Mouse (Mus musculus) kidney, adult 11 months (tissue): ENCODE measurements around the gene Psma5.
"Not testable (repeated sequence)": the region's sequence is repeated elsewhere in the genome, so short reads cannot be mapped to it uniquely, and the experiment has no call there.

Experiments used
- DNase-seq: peaks from one replicate; pipeline ENCODE4 v3.0.0; 2022

Gene Psma5

DNA sequence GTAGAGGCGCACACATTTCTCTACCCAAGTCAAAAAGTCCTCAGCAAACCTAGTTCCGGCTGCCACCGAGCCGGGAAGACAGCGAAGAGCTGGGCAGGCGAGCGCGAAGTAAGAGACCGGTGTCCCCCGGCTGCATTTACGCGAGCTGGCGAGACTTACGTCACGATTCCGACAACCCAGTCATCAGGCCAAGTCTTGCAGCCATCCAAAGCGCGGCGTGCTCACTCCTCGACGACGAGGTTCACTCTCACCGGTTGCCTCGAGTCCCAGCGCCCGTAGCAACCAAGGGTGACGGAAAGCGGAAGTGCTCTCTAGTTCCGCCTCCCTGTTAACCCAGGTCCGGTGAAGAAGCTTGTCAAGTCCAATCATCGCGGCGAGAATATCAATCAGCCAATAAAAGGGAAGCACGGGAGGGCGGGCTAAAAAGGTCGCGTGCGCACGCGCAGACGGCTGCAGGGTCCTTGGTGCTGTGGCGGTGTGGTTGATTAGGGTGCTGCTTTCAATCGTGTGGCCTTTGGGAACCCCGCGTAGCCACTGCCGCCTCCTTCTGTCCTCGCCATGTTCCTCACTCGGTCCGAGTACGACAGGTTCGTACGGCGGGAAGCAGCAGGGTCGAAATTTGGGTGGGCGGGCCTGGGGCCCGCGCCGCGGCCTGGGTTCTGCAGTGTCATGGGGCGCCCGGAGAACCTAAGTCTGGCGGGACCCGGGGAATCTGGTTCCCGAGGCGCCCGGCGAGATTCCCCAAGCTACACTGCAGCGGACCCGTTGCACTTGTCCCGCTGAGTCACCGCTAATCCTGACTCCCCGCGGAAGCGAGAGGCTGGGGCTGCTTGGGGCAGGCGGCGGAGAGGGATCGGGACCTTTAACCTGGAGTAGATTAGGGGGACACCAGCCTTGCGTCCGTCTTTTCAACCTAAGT lies at the start of gene Psma5:
Gene Psma5, plus strand, starts transcription at position 208 of the 919 bp plus-strand sequence.
- peak; percentile 97 for DNase-seq

DNA sequence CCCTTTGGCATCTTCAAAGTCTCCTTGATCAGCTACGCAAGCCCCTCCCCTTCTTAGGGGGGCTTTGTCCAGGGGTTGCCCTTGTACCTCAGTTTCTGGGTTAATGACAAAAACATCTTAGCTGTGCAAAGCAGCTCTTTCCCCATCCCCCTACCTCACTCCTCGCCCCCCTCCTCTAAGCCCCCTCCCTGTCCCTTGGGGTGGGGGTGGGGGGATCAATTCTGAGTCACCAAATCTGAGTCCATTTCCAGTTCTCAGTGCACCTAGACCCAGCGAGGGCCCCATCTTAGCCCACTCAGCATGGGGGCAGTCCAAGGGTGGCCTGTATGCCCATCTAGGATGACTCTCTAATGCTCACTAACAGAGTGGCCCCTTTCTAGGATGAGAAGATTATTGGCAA lies 47.7 kb upstream of the Psma5 start:
- no peak for DNase-seq

DNA sequence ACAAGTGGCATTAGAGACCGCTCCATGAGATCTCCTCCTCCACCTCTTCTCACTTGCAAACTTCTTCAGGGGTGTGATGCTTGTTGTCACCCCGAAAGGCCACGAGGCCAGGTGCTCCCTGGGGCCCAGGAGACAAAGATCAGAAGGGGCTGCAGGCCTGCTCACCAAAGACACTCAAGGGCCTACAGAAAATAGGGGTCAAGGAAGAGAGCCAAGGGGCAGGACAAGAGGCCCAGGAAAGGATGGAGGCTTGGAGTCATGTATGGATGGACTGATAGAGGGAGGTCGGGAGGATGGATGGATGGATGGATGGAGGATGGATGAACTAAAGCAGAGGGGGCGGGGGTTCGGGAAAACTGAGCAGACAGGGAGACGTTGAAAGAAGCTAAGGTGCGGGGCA lies 47.2 kb upstream of the Psma5 start:
- no peak for DNase-seq

DNA sequence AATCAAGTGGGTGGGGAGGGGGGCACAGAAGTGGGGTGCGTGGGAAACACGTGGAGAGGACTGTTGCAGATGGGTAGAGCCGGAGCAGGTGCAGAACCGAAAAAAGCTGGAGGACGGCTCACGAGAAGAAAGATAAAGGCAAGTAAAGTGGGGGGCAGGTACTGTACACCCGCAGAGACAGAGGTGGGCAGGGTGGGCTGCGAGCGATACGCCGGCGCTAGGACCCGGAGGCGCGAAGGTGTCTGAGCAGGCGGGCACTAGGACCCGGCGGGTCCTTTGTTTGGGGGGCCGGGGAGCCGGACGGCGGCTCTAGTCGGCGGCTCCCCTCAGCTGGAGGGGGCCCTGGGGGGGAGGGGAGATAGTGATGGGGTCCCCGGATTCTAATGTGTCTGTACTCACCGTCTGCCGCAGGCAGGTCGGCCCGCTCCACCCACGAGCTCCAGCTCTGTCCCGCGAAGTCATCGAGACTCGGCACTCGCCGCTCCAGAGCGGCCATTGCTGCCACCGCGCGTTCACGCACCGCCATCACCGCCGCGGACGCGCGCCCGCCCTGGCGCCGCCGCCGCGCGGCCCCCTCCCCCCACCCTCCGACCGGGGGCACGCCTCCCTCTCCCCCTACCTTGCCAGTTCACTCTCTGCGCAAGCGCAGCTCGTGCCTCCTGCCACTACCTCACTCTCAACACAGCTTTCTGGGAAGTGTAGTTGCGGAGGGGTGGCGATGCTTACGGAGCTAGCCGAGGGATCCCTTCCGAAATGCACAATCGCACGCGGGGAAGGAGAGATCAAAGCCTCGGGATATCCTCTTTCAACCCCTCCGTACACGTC lies 46.6 kb upstream of the Psma5 start:
- DNase-seq = peak; percentile 94

DNA sequence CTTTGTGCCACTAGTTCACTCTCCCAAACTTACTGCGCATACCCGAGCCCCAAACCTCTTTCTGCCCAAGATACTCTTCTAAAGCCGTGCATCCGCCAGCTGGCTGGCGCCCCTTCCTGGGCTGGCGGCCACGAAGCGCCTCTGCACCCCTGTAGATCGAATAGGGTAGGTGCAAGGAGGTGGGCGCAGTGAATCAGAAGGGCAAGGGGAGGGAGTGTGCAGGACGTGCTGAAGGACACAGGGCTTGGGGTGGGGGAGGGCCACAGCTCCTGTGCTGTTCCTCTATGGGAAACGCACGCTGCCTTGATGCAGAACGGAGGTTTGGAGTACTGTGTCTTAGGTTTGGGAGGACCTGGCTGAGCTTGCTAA lies 46.0 kb upstream of the Psma5 start, which contains the start of gene Atxn7l2:
Gene Atxn7l2, minus strand, starts transcription at position 164 of the 369 bp plus-strand sequence.
- no peak for DNase-seq

DNA sequence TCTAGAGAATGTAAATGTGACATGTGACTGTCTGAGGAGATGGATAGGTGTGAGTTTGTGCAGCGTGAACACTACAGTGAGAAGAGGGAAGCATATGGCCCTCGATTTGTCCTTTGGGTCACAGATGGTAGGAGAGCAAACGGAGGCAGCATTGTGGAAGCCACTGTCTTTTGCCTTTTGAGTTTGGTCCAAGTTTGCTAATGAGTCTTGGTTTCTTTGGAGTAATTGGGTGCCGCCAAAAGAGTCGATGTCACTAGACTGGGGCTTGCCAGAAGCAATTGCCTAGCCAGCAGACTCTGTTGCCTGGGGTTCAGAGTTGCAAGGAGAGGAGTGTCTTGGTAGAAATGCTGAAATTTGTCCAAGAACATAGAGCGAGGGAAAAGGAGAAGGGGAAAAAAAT lies 44.9 kb upstream of the Psma5 start:
- no peak for DNase-seq

DNA sequence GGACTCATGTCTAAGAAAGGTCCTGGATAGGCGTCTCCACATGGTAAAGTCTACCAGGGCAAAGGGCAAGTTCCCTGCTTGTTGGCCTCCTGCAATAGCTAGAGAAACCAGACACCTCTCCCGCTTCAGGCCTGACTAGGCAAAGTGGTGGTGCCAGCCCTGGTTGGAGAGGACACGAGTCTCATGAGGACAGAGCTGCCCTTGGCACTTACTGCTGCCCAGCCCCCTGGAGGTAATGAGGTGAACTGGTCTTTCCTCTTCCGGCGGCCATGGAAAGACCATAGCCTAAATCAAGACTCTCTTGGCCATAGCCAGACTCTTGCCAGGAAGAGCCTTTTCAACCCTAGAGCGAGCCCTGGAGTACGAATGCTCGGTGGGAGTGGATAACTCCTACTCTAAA lies 44.3 kb upstream of the Psma5 start:
- DNase-seq = peak; percentile 76

DNA sequence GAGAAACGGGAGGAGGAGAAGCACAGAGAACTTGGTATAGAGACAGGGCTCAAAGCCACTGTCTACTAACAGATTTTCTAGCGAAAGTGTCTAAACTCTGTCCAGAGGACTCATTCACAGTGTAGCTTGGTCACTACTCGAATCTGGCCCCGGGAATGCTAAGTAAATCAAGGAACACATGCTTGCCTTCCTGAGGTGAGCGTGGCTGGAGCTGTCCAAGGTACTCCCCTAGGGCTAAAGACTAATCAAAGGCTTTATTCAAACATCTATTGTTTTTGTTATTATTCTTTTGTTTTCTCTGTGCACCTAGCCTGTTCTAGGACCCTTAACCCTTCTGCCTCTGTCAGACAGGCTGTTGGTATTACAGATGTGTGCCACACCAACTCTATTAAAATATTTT lies 42.0 kb upstream of the Psma5 start:
- no peak for DNase-seq

DNA sequence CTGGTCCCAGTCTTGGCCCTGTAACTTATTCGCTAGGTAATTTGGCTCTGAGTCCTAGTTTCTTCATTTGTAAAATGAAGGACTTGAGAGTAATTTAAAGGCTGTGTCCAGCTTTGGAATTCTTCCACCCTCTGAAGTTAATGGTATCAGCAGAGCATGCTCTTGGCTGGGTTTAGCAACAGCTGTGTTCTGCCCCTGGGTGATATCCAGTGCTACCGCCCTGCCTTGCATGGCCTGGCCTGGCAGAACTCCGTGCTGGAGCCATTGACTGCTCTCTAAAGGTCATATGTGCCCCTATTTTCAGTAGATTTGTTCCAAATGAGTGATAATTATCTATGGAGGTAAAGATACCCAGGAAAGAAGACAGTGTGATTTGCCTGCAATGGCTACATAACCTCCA lies 36.1 kb upstream of the Psma5 start:
- no peak for DNase-seq

DNA sequence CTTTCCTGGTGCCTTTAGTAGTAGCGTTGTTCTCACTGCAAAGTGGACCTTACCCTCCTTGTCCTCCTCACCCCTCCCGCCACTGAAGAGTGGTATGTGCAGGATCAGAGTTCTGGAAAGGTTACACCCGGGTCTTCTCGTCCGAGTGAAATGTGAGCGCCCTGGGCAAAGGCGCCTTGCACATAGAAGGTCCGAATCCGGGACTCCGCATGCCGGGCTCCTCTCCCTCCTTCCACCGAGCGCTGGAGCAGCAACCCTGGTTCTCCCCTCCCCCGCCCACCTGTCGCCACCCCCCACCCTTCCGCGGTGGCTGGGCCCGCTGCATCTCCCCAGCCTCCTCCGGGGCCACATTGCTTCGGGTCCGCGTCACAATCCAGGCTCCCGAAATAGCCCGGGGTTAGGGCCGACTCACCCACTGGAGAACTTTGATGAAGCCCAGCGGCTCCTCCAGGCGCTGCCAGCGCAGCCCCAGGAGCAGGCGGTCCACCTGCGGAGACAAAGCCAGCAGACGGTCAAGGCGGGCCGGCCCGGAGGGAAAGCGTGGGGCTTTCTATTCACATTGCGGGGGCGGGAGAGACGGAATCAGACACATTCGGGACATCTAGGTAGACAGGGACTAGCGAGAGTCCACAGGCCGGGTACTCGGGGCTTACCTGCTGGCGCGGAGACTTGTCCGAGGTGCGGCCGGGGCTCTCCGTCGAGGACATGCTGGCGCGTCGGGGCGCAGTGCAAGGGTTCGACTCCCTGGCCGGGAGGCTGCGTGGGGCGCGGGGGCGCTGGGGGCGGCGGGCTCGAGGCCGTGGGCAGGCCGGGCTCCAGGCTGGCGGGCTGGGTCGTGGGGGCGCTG lies 30.8 kb upstream of the Psma5 start:
- peak; percentile 88 for DNase-seq

DNA sequence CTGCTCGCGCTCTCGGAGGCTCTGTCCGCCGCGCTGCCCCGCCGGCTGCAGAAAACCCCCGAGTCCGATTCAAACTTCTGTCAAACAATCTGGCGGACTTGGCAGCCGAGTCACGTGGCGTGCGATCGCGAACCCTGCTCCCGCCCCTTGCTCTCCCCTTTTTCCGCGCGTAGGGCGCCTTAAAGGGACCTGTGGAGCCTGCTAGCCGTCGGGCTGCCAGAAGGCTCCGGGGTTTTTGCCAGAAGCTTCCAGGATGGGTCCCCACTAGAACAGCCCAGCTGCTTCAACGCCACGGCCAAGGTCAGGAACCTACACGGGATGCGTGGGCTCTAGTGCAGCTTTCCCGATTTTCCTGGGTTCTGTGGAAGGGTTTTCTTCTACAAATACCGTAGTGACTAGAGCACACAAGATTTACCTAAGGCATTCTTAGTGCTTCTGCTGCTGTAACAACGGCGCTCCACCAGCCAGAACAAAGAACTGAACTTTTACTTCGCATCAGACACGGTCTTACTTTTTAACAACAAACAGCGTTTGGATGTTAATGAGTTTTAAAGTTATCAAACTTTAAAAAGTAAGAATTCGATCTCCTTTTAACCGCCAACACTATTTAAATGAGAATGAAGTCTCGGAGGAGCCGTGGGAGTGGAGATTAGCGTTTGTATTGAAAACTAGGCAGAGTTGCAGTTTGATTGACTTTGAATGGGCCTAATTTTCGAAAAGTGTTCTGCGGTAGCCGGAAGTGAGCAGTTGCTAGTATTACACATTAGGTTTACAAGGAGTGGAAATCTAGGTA lies 30.0 kb upstream of the Psma5 start, which contains the start of gene Sypl2:
Gene Sypl2, minus strand, starts transcription at position 91 of the 793 bp plus-strand sequence.
- DNase-seq = peak; percentile 83

DNA sequence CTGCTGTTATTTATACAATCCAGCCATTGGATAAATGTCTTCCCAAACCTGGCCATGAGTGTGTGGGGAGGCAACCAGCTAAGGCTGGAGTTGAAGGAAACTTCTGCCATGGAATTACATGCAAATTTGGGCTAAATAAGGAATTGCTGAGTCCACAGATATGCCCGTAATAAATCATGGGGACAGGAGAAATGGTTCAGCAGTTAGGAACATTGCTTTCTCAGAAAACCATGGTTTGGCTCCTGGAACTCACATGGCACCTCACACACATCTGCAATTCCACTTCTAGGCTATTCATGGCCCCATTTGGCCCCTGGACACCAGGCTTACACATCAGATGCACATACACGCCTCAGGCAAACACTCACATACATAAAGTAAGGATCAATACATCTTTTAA lies 29.2 kb upstream of the Psma5 start:
- DNase-seq = no peak

DNA sequence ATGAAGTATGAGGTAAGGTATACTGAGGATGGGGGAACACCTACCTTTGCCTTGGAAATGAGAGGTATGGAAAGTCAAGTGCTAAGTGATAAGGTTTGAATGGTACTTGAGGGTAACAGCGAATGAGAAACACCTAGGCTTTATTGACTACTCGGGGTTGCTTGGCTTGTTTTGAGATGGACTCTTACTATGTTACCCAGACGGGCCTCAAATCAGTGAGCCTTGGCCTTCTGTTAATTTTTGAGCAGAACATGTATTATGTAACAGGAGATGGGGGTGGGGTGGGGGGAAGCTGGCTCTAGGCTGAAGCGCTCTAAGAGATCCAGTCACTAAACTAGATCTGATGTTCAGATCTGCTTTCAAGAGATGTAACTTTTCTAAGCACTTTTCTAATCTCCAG lies 25.1 kb upstream of the Psma5 start:
- peak; percentile 29 for DNase-seq

DNA sequence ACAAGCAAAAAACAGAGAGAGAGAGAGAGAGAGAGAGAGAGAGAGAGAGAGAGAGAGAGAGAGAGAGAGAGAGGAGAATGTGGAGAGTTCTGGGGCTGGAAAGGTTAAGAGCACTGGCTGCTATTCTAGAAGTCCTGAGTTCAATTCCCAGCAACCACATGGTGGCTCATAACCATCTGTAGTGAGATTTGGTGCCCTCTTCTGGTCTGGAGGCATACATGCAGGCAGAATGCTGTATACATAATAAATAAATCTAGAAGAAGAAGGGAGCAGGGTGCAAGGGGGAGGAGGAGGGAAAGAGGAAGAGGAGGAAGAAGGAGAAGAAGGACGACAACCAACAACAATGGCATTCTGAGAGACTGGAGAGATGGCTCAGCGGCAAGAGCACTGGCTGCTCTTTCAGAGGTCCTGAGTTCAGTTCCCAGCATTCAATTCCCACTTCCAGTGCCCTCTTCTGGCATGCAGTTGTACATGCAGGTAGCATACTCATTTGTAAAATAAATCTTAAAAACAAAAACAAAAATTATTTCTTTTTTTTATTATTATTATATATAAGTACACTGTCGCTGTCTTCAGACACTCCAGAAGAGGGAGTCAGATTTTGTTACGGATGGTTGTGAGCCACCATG lies 19.1 kb upstream of the Psma5 start:
- not testable (repeated sequence) for DNase-seq

DNA sequence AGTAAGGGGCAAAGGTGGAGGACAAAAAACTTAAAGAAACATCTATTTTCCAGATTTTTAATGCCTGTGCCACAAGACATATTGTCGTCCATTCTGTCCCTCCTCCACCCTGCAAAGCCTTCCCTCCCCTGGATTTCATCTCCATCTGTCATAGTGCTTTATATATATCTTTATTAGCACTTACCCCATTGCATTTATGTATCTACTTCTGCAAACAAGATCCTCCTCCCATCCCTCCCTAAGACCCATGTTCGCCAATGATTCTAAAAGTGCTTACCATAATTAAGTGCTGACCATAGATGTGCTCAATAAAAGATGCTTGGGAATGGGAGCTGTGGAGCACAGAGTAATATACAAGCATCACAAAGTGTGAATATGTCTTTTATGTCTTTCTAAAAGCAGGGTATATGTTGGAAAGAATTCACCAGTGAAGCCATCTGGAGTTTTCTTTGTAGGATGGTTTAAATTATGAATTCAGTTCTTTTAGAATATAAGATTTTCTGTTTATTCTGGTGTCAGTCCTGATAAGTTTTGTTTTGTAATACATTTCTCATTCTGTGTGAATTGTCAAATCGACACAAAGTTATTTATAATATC lies 15.4 kb upstream of the Psma5 start:
- DNase-seq = no peak

DNA sequence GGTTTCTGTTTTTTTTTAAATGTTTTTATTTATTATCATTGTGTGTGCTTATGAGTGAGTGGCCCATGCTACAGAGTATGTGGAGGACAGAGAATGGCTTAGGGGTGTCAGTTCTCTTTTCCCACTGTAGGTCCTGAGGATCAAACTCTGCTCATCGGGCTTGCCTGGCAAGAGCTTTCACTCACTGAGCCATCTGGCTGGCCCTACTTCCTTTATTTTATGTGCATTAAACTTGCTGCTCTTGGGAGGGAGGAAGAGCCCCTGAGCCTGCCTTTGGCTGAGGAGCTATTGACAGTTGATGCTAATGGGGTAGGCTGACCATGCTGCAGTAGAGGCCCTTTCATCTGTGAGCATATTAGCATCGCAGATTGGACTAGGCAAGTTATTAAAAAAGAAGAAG lies 9.9 kb upstream of the Psma5 start:
- DNase-seq = no peak

DNA sequence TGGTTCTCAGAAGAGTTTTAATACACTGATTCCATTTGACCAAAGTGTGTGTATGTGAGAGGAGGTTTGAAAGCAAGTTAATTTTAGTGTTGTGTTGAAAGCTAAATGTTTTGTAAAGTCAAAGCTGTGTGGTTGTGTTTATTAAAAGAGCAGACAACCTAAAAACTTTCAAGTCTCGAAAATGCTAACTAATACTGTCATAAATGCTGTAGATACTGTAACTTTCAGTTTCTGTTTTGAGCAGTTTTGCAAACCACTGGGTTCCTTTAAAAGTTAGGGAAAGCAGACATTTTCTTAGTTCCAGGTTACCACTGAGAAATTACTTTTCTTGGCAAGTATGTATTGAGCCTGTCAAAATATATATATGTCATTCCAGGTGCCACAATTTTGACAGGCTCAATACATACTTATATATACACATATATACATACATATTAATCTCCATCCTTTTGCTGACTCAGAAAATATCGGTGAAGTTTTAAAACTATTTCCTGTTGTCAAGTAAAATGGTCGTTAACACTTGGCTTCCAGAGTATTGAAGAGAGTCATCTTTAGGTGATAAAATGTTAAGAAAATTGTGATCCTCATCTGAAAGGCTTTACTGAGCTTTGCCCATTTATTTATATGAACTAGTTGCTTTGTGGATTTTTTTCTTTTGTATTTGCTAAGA lies 1.2 kb downstream of the Psma5 start:
- no peak for DNase-seq

DNA sequence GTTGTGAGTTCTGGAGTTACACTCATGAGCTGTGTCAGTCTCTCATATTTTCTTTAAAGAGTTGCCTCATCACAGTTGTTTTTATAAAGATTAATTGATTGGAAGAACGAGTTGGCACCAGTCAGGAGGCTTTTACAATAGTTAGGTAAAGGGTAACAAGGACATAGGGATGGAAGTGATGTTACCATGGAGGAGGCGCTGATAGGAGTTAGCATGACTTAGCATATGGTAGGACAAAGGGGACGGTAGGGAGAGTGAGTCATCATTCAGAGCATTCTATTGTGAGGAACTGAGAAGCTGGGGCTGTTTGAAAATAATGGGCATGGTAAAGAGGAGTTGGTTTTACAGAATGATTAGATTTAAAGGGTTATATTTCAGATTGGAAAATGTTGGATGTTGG lies 2.6 kb downstream of the Psma5 start:
- no peak for DNase-seq

DNA sequence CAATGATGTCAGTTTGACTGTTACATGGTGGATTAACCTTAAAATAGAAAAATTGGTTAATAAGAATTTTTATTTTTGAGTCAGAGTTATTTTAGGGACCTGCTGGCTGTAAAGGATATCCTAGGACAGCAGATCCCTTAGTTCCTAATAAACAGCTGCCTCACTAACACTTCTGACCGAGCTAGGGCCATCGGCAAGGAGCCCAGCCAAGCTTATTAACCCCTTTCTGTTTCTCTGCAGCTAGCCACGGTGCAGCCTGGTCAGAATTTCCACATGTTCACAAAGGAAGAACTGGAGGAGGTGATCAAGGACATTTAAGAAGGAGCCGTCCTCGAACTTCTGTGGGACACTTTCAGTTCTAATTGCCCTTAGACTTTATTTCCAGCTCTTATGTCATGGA lies 22.8 kb downstream of the Psma5 start:
- not testable (repeated sequence) for DNase-seq

DNA sequence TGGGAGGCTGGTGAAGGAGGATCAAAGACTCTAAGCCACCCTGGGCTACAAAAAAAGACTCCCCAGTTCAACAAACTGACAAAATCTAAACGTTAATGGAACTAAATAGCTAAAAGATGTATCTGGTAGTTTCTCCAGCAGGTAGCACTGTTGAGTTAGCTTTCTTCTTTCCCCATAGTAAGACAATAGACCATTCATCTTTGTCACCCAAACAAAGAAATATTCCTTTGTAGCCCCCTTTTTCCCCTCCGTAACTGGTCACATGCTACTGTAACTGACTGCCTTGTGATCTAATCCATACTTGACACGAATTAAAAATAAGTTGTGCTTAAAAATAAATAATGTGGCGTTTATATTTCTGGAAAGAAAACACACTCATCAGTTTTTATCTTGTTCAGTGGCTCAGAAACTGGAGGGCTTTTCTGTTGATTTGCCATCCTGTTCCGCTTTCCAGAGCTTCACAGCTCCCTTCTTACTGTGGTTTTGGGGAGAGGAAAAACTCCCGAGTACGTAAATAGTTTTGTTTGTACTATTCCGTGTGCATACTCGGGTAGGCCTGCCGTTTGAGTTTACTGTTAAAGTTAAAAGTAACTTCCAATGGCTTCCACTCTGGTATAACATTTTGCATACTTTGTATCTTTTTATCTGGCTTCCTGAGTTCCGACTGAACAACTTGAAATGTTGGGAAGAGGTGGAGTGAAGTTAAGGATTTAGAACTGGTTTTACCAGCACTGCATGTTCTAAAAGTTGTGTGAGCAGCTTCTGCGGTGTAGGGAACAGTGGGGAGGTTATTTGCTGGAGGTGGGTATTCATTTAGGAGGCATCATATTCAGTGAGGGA lies 25.9 kb downstream of the Psma5 start:
- DNase-seq = no peak
